Mouse (Mus musculus) embryonic facial prominence, embryonic 11.5 days (tissue): ENCODE results near the gene Postn. TPM values are rescaled to one million over a fixed set of nuclear protein-coding genes. Genes with fewer than 3 reads are reported as not detected.

Source experiments
- polyA plus RNA-seq: library from polyadenylated mRNA; unstranded; fragments of >200 nt; fragmentation: Nextera tagmentation; extraction: Ambion mirVana; gene quantifications from 2 replicates; pipeline ENCODE4 v1.2.1, GENCODE M21; 2014

Gene Postn
- polyA plus RNA-seq, 1 experiment from 2014 or later, result 87.5 TPM

Other genes with a start within 250 kb of the Postn start
- gene Trpc4, start 205.1 kb upstream of the Postn start, polyA plus RNA-seq, result 1.0 and 1.2 TPM in 2 replicates